Mouse (Mus musculus): Measurements from ENCODE around the gene Pitpnm1. TPM values are rescaled to one million over a fixed set of nuclear protein-coding genes. Genes with fewer than 3 reads are reported as not detected.

The Pitpnm1 gene
- total and polyA plus RNA-seq, 3 experiments, result 15.9 to 43.8 (median 34.7) TPM

DNA sequence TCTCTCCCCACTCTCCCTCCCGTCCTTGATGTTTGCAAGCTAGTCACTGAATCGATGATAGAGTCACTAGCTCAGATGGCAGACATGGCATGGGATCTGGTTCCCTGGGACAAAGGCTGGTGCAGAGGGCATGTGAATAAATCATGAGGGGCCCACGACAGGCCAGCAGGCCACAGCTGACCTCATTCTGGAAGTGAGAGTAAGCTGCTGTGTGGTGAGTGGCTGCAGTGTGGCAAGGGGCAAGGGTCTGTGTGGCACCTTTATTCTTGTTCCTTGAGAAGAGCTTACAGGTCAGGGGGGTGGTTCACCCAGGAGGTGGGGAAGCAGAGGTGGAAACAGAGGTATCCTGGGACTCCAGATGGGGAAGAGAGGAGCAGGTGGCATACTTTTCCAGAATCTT lies 18.4 kb upstream of the Pitpnm1 start, which contains the start of gene Cabp2:
Gene Cabp2 (plus strand): TSS at position 185 of the 400 bp plus-strand sequence.
- no peaks in the 10 kb centered on the region for H3K9me3 ChIP-seq (replicated peaks; ENCODE audit: low read length)
- H3K27me3 ChIP-seq (replicated peaks), result peaks cover 63% of the 10 kb centered on the region
- no peak for DNase-seq (ENCODE audit: extremely low read depth)
- in situ Hi-C loops (cut with MboI; ENCODE audit: low pct_ligation_motif_present, low pct_unique_long_range_greater_than_20kb, low sequenced_read_pairs), result no loop called here
- no peak within 1 kb of the TSS for H3K9ac ChIP-seq (ENCODE audit: insufficient read depth, low read depth)
- H3K4me2 ChIP-seq (ENCODE audit: insufficient read depth, low read depth, poor library complexity, severe bottlenecking), result no peak within 1 kb of the TSS
- H3K36me3 ChIP-seq (replicated peaks in 1 of 2; ENCODE audit: control insufficient read depth in 1 of 2, insufficient read depth in 1 of 2, low read length in 1 of 2), result no peaks in the 10 kb centered on the region
- H3K79me2 ChIP-seq (replicated peaks; ENCODE audit: control insufficient read depth, extremely low read depth, insufficient read depth, poor library complexity, severe bottlenecking), result no peaks in the 10 kb centered on the region
- no peak within 1 kb of the TSS for H3K27ac ChIP-seq (ENCODE audit: insufficient read depth, low read depth)
- dilution Hi-C loops (cut with MboI; ENCODE audit: extremely low pct_ligation_motif_present, extremely low pct_unique_long_range_greater_than_20kb, low sequenced_read_pairs), result no loop called here
- peaks cover 0 to 8% of the 10 kb centered on the region in 2 experiments; a peak in 2 of 4 replicates for H3K4me1 ChIP-seq (ENCODE audit: control insufficient read depth in 1 of 2, insufficient read depth in 2 of 2)
- H3K4me3 ChIP-seq (replicated peaks in 1 of 3; ENCODE audit: low read depth in 2 of 3, low read length in 2 of 3, poor library complexity in 1 of 3), result no peak within 1 kb of the TSS
- TF ChIP-seq MXI1 (IDR thresholded peaks at IDR 0.05; ENCODE audit: low read depth, low read length) (no peak), USF1 (IDR thresholded peaks at IDR 0.05; ENCODE audit: low read depth, low read length) (no peak), NELFE (IDR thresholded peaks at IDR 0.05; ENCODE audit: low read depth, low read length) (no peak), MAX (IDR thresholded peaks at IDR 0.05; ENCODE audit: low read length) (no peak), RAD21 (IDR thresholded peaks at IDR 0.05; ENCODE audit: low read depth, low read length) (no peak), CTCF (conservative IDR thresholded peaks at IDR 0.05 in 1 of 2, IDR thresholded peaks at IDR 0.05 in 1 of 2; ENCODE audit: low read depth in 2 of 2, low read length in 2 of 2) (no peak), TBP (conservative IDR thresholded peaks at IDR 0.05; ENCODE audit: low read depth, low read length) (no peak), EP300 (IDR thresholded peaks at IDR 0.05; ENCODE audit: low read length) (no peak), TCF12 (IDR thresholded peaks at IDR 0.05; ENCODE audit: low read depth, low read length) (no peak), ZNF384 (IDR thresholded peaks at IDR 0.05; ENCODE audit: low read depth, low read length) (no peak), ZC3H11A (IDR thresholded peaks at IDR 0.05; ENCODE audit: low read depth, low read length) (no peak), MAFK (IDR thresholded peaks at IDR 0.05; ENCODE audit: insufficient replicate concordance, low read length) (no peak), PAX5 (IDR thresholded peaks at IDR 0.05; ENCODE audit: low read length) (no peak)

GRCm38 (mm10) chr19:4082219-4082965 lies 17.4 kb upstream of the Pitpnm1 start:
- DNase-seq (ENCODE audit: extremely low read depth), result no peak
- Histone ChIP-seq H3K36me3 (replicated peaks in 1 of 2; ENCODE audit: control insufficient read depth in 1 of 2, insufficient read depth in 1 of 2, low read length in 1 of 2) (no peaks in the 10 kb centered on the region), H3K4me2 (ENCODE audit: insufficient read depth, low read depth, poor library complexity, severe bottlenecking) (no peak overlapping the region), H3K9me3 (replicated peaks; ENCODE audit: low read length) (no peaks in the 10 kb centered on the region), H3K27me3 (replicated peaks) (peaks cover 71% of the 10 kb centered on the region), H3K4me1 (ENCODE audit: control insufficient read depth in 1 of 2, insufficient read depth in 2 of 2) (peaks cover 0 to 8% of the 10 kb centered on the region in 2 experiments; a peak in 2 of 4 replicates), H3K9ac (ENCODE audit: insufficient read depth, low read depth) (no peak overlapping the region), H3K79me2 (replicated peaks; ENCODE audit: control insufficient read depth, extremely low read depth, insufficient read depth, poor library complexity, severe bottlenecking) (no peaks in the 10 kb centered on the region), H3K4me3 (replicated peaks in 1 of 3; ENCODE audit: low read depth in 2 of 3, low read length in 2 of 3, poor library complexity in 1 of 3) (no peak overlapping the region), H3K27ac (ENCODE audit: insufficient read depth, low read depth) (no peak overlapping the region)
- dilution Hi-C loops (cut with MboI; ENCODE audit: extremely low pct_ligation_motif_present, extremely low pct_unique_long_range_greater_than_20kb, low sequenced_read_pairs), result no loop called here
- in situ Hi-C loops (cut with MboI; ENCODE audit: low pct_ligation_motif_present, low pct_unique_long_range_greater_than_20kb, low sequenced_read_pairs), result no loop called here
- TF ChIP-seq MEF2A (IDR thresholded peaks at IDR 0.05; ENCODE audit: borderline replicate concordance, low read depth, low read length) (no peak), CHD2 (IDR thresholded peaks at IDR 0.05; ENCODE audit: low read length) (no peak), EP300 (IDR thresholded peaks at IDR 0.05; ENCODE audit: low read length) (no peak), ZC3H11A (IDR thresholded peaks at IDR 0.05; ENCODE audit: low read depth, low read length) (no peak), POLR2A (IDR thresholded peaks at IDR 0.05; ENCODE audit: low read depth, low read length) (no peak), UBTF (IDR thresholded peaks at IDR 0.05; ENCODE audit: low read depth, low read length) (no peak), SMC3 (IDR thresholded peaks at IDR 0.05; ENCODE audit: low read depth, low read length) (no peak), NELFE (IDR thresholded peaks at IDR 0.05; ENCODE audit: low read depth, low read length) (no peak), ELF1 (IDR thresholded peaks at IDR 0.05; ENCODE audit: low read depth, low read length) (no peak), KAT2A (IDR thresholded peaks at IDR 0.05; ENCODE audit: insufficient replicate concordance, low read length) (no peak), USF1 (IDR thresholded peaks at IDR 0.05; ENCODE audit: low read depth, low read length) (no peak), MAX (IDR thresholded peaks at IDR 0.05; ENCODE audit: low read length) (no peak)
